Mouse (Mus musculus): Measurements from ENCODE around the gene Apoc2. TPM values are rescaled to one million over a fixed set of nuclear protein-coding genes. Genes with fewer than 3 reads are reported as not detected.

Apoc2 gene
- total and polyA plus RNA-seq, 2 experiments from 2014 or later, result 0.78 TPM; not detected in 1

DNA sequence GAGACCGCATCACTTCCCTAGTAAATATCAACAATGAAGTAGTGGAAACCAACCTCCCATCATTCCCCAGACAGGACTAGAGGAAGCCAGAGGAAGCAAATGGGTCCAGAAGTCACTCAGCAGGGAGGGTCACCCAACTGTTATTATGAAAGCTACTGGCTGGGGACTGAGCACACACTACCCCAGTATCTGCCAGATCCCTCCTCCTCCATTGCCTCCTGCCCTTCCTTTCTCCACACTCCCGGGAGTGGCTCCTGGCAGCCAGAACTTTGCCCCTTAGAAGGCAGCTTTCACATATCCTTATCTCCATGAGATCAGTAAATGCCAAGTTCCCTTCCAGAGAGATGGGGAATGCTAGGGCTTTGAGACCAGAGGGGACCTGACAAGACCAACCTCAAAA lies 54.3 kb downstream of the Apoc2 start:
- Histone ChIP-seq H3K27ac (ENCODE audit: low read depth) (no peak overlapping the region), H3K4me1 (ENCODE audit: control insufficient read depth, insufficient read depth) (no peaks in the 10 kb centered on the region), H3K27me3 (ENCODE audit: control insufficient read depth, insufficient read depth, low read length) (no peaks in the 10 kb centered on the region), H3K4me3 (ENCODE audit: low read depth, low read length) (no peak overlapping the region), H3K9ac (replicated peaks; ENCODE audit: low read depth, low read length) (no peak overlapping the region), H3K4me2 (ENCODE audit: low read depth, low read length) (no peak overlapping the region), H3K9me3 (replicated peaks; ENCODE audit: control insufficient read depth, low read length) (no peaks in the 10 kb centered on the region), H3K36me3 (replicated peaks; ENCODE audit: control insufficient read depth, insufficient read depth, low read length) (no peaks in the 10 kb centered on the region)
- TF ChIP-seq CTCF (IDR thresholded peaks at IDR 0.05; ENCODE audit: low read depth) (no peak), EP300 (IDR thresholded peaks at IDR 0.05; ENCODE audit: low read depth) (no peak)
- ATAC-seq (ENCODE audit: insufficient read depth, low read depth), result no peak
- no peak for DNase-seq (ENCODE audit: low spot score)
- WGBS, result 58% methylated on average over 2 of the region's 2 CpGs

DNA sequence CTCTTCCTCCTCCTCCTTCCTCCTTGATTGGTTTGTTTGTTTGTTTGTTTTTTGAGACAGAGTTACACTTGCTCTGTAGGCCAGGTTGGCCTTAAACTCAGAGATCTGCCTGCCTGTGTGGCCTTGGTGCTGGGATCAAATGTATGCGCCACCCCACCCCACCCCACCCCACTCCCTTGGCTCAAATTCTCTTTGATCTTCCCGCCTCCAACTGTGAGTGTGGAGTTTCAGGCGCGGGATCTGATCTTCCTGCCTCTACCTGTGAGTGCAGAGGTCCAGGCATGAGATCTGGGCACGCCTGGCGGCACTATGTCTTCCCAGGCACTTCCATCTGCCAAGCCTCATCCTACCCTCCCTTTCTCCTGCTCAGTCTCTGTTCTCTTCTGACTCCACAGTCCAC lies 55.5 kb downstream of the Apoc2 start:
- H3K27me3 ChIP-seq (ENCODE audit: control insufficient read depth, insufficient read depth, low read length), result no peaks in the 10 kb centered on the region
- no peak overlapping the region for H3K27ac ChIP-seq (ENCODE audit: low read depth)
- no peak for TF ChIP-seq CTCF (IDR thresholded peaks at IDR 0.05; ENCODE audit: low read depth)
- no peak for TF ChIP-seq EP300 (IDR thresholded peaks at IDR 0.05; ENCODE audit: low read depth)
- H3K4me3 ChIP-seq (ENCODE audit: low read depth, low read length), result no peak overlapping the region
- H3K9me3 ChIP-seq (replicated peaks; ENCODE audit: control insufficient read depth, low read length), result no peaks in the 10 kb centered on the region
- H3K4me1 ChIP-seq (ENCODE audit: control insufficient read depth, insufficient read depth), result no peaks in the 10 kb centered on the region
- DNase-seq (ENCODE audit: low spot score), result no peak
- no peak overlapping the region for H3K9ac ChIP-seq (replicated peaks; ENCODE audit: low read depth, low read length)
- 43% methylated on average over 6 of the region's 6 CpGs for WGBS
- no peak overlapping the region for H3K4me2 ChIP-seq (ENCODE audit: low read depth, low read length)
- no peak for ATAC-seq (ENCODE audit: insufficient read depth, low read depth)
- H3K36me3 ChIP-seq (replicated peaks; ENCODE audit: control insufficient read depth, insufficient read depth, low read length), result no peaks in the 10 kb centered on the region

Other genes with a start within 250 kb of the Apoc2 start
- gene Mark4, start 219.1 kb downstream of the Apoc2 start, total RNA-seq (2014; rRNA removed; ENCODE audit: low replicate concordance), result 16.0 and 26.4 TPM in 2 replicates
- gene Mark4, start 219.1 kb downstream of the Apoc2 start, polyA plus RNA-seq (2015; fragmentation: Nextera tagmentation; extraction: Ambion mirVana), result 5.5 and 5.6 TPM in 2 replicates
- gene Exoc3l2, start 214.6 kb downstream of the Apoc2 start, total RNA-seq (2014; rRNA removed; ENCODE audit: low replicate concordance), result 1.9 and 3.5 TPM in 2 replicates
- gene Exoc3l2, start 214.6 kb downstream of the Apoc2 start, polyA plus RNA-seq (2015; fragmentation: Nextera tagmentation; extraction: Ambion mirVana), result 0.49 and 0.62 TPM in 2 replicates
- gene Bloc1s3, start 169.6 kb downstream of the Apoc2 start, total RNA-seq (2014; rRNA removed; ENCODE audit: low replicate concordance), result 9.3 and 11.9 TPM in 2 replicates
- 1.2 TPM in 2 replicates for gene Bloc1s3, start 169.6 kb downstream of the Apoc2 start, polyA plus RNA-seq (2015; fragmentation: Nextera tagmentation; extraction: Ambion mirVana)
- gene Trappc6a, start 169.5 kb downstream of the Apoc2 start, total RNA-seq (2014; rRNA removed; ENCODE audit: low replicate concordance), result 65.1 and 84.9 TPM in 2 replicates
- 79.5 and 83.3 TPM in 2 replicates for gene Trappc6a, start 169.5 kb downstream of the Apoc2 start, polyA plus RNA-seq (2015; fragmentation: Nextera tagmentation; extraction: Ambion mirVana)
- not detected in 2 replicates for gene Nkpd1, start 160.1 kb downstream of the Apoc2 start, total RNA-seq (2014; rRNA removed; ENCODE audit: low replicate concordance)
- gene Nkpd1, start 160.1 kb downstream of the Apoc2 start, polyA plus RNA-seq (2015; fragmentation: Nextera tagmentation; extraction: Ambion mirVana), result not detected in 2 replicates
- 40.6 and 53.3 TPM in 2 replicates for gene Ppp1r37, start 114.9 kb downstream of the Apoc2 start, total RNA-seq (2014; rRNA removed; ENCODE audit: low replicate concordance)
- 11.4 and 12.6 TPM in 2 replicates for gene Ppp1r37, start 114.9 kb downstream of the Apoc2 start, polyA plus RNA-seq (2015; fragmentation: Nextera tagmentation; extraction: Ambion mirVana)
- 0.12 and 3.6 TPM in 2 replicates for gene Zfp296, start 100.7 kb downstream of the Apoc2 start, total RNA-seq (2014; rRNA removed; ENCODE audit: low replicate concordance)
- 0.12 and 0.15 TPM in 2 replicates for gene Zfp296, start 100.7 kb downstream of the Apoc2 start, polyA plus RNA-seq (2015; fragmentation: Nextera tagmentation; extraction: Ambion mirVana)
- 63.2 and 67.3 TPM in 2 replicates for gene Gemin7, start 100.3 kb downstream of the Apoc2 start, total RNA-seq (2014; rRNA removed; ENCODE audit: low replicate concordance)
- 114 and 115 TPM in 2 replicates for gene Gemin7, start 100.3 kb downstream of the Apoc2 start, polyA plus RNA-seq (2015; fragmentation: Nextera tagmentation; extraction: Ambion mirVana)
- 18.9 and 75.2 TPM in 2 replicates for gene Clasrp, start 73.5 kb downstream of the Apoc2 start, total RNA-seq (2014; rRNA removed; ENCODE audit: low replicate concordance)
- gene Clasrp, start 73.5 kb downstream of the Apoc2 start, polyA plus RNA-seq (2015; fragmentation: Nextera tagmentation; extraction: Ambion mirVana), result 13.4 and 17.5 TPM in 2 replicates
- 9.0 and 11.7 TPM in 2 replicates for gene Relb, start 48.5 kb downstream of the Apoc2 start, total RNA-seq (2014; rRNA removed; ENCODE audit: low replicate concordance)
- gene Relb, start 48.5 kb downstream of the Apoc2 start, polyA plus RNA-seq (2015; fragmentation: Nextera tagmentation; extraction: Ambion mirVana), result 6.5 and 7.2 TPM in 2 replicates
- 97.9 and 128 TPM in 2 replicates for gene Clptm1, start 12.9 kb downstream of the Apoc2 start, total RNA-seq (2014; rRNA removed; ENCODE audit: low replicate concordance)
- gene Clptm1, start 12.9 kb downstream of the Apoc2 start, polyA plus RNA-seq (2015; fragmentation: Nextera tagmentation; extraction: Ambion mirVana), result 68.5 and 71.5 TPM in 2 replicates
- gene Gm44805, start 3.5 kb upstream of the Apoc2 start, total RNA-seq (2014; rRNA removed; ENCODE audit: low replicate concordance), result 0.31 TPM in 1 of 2 replicates, not detected in the other
- not detected in 2 replicates for gene Gm44805, start 3.5 kb upstream of the Apoc2 start, polyA plus RNA-seq (2015; fragmentation: Nextera tagmentation; extraction: Ambion mirVana)
- gene Apoc4, start 3.5 kb upstream of the Apoc2 start, total RNA-seq (2014; rRNA removed; ENCODE audit: low replicate concordance), result not detected in 2 replicates
- gene Apoc4, start 3.5 kb upstream of the Apoc2 start, polyA plus RNA-seq (2015; fragmentation: Nextera tagmentation; extraction: Ambion mirVana), result 0.18 TPM in 2 replicates
- gene Apoc1, start 14.7 kb upstream of the Apoc2 start, total RNA-seq (2014; rRNA removed; ENCODE audit: low replicate concordance), result not detected in 2 replicates
- 8.2 and 10.8 TPM in 2 replicates for gene Apoc1, start 14.7 kb upstream of the Apoc2 start, polyA plus RNA-seq (2015; fragmentation: Nextera tagmentation; extraction: Ambion mirVana)
- 369 and 373 TPM in 2 replicates for gene Apoe, start 21.2 kb upstream of the Apoc2 start, total RNA-seq (2014; rRNA removed; ENCODE audit: low replicate concordance)
- 471 and 552 TPM in 2 replicates for gene Apoe, start 21.2 kb upstream of the Apoc2 start, polyA plus RNA-seq (2015; fragmentation: Nextera tagmentation; extraction: Ambion mirVana)
- gene Tomm40, start 37.5 kb upstream of the Apoc2 start, total RNA-seq (2014; rRNA removed; ENCODE audit: low replicate concordance), result 170 and 172 TPM in 2 replicates
- gene Tomm40, start 37.5 kb upstream of the Apoc2 start, polyA plus RNA-seq (2015; fragmentation: Nextera tagmentation; extraction: Ambion mirVana), result 164 and 166 TPM in 2 replicates
- 76.5 and 81.3 TPM in 2 replicates for gene Nectin2, start 72.5 kb upstream of the Apoc2 start, total RNA-seq (2014; rRNA removed; ENCODE audit: low replicate concordance)
- gene Nectin2, start 72.5 kb upstream of the Apoc2 start, polyA plus RNA-seq (2015; fragmentation: Nextera tagmentation; extraction: Ambion mirVana), result 43.6 and 44.8 TPM in 2 replicates
- 697 and 786 TPM in 2 replicates for gene Bcam, start 93.1 kb upstream of the Apoc2 start, total RNA-seq (2014; rRNA removed; ENCODE audit: low replicate concordance)
- gene Bcam, start 93.1 kb upstream of the Apoc2 start, polyA plus RNA-seq (2015; fragmentation: Nextera tagmentation; extraction: Ambion mirVana), result 293 and 303 TPM in 2 replicates
- 0.35 TPM in 1 of 2 replicates, not detected in the other for gene Cblc, start 118.9 kb upstream of the Apoc2 start, total RNA-seq (2014; rRNA removed; ENCODE audit: low replicate concordance)
- 0.36 and 0.37 TPM in 2 replicates for gene Cblc, start 118.9 kb upstream of the Apoc2 start, polyA plus RNA-seq (2015; fragmentation: Nextera tagmentation; extraction: Ambion mirVana)
- 1.7 and 6.7 TPM in 2 replicates for gene Bcl3, start 144.8 kb upstream of the Apoc2 start, total RNA-seq (2014; rRNA removed; ENCODE audit: low replicate concordance)
- gene Bcl3, start 144.8 kb upstream of the Apoc2 start, polyA plus RNA-seq (2015; fragmentation: Nextera tagmentation; extraction: Ambion mirVana), result 1.6 and 2.0 TPM in 2 replicates
- gene Gm19345, start 174.1 kb upstream of the Apoc2 start, total RNA-seq (2014; rRNA removed; ENCODE audit: low replicate concordance), result not detected in 2 replicates
- gene Gm19345, start 174.1 kb upstream of the Apoc2 start, polyA plus RNA-seq (2015; fragmentation: Nextera tagmentation; extraction: Ambion mirVana), result not detected in 2 replicates
- gene Ceacam16, start 183.4 kb upstream of the Apoc2 start, total RNA-seq (2014; rRNA removed; ENCODE audit: low replicate concordance), result not detected in 2 replicates
- gene Ceacam16, start 183.4 kb upstream of the Apoc2 start, polyA plus RNA-seq (2015; fragmentation: Nextera tagmentation; extraction: Ambion mirVana), result not detected in 2 replicates
- not detected in 2 replicates for gene Ceacam19, start 210.0 kb upstream of the Apoc2 start, total RNA-seq (2014; rRNA removed; ENCODE audit: low replicate concordance)
- gene Ceacam19, start 210.0 kb upstream of the Apoc2 start, polyA plus RNA-seq (2015; fragmentation: Nextera tagmentation; extraction: Ambion mirVana), result not detected in 2 replicates
- gene Pvr, start 243.2 kb upstream of the Apoc2 start, total RNA-seq (2014; rRNA removed; ENCODE audit: low replicate concordance), result 25.8 and 26.1 TPM in 2 replicates
- gene Pvr, start 243.2 kb upstream of the Apoc2 start, polyA plus RNA-seq (2015; fragmentation: Nextera tagmentation; extraction: Ambion mirVana), result 11.3 and 11.6 TPM in 2 replicates

All from heart, postnatal 0 days (tissue).